Mouse (Mus musculus) c-Kit-positive CD71-negative TER-119-negative erythroid progenitor cells, embryonic 14.5 days (primary cell): ENCODE measurements around the gene Cacna2d1.

ENCODE experiments used
- DNase-seq: peaks from one replicate; pipeline ENCODE4 v3.0.0-alpha.2; 2013; ENCODE audit warnings: low read depth

The Cacna2d1 gene

GRCm38 (mm10) chr5:16265385-16265784 is 330.9 kb downstream of the Cacna2d1 start:
- no peak for DNase-seq

DNA sequence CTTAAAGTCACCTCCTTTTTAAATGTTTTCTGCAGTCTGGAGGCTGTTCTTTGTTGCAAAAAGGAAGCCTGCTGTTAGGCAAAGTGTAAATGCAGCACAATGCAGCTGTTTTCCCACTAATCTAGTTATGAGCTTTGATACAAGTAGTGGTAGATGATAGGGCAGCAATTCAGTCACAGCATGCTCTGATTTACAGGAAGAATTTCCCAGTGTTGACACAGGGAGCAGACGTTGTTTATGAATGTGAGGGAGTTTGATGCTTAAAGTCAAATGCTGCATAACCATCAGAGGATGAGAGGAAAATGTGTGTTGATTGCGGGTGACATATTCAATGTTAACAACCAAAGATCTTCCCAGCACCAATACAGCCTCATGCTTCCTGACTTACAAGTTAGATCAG is 342.6 kb downstream of the Cacna2d1 start:
- no peak for DNase-seq

DNA sequence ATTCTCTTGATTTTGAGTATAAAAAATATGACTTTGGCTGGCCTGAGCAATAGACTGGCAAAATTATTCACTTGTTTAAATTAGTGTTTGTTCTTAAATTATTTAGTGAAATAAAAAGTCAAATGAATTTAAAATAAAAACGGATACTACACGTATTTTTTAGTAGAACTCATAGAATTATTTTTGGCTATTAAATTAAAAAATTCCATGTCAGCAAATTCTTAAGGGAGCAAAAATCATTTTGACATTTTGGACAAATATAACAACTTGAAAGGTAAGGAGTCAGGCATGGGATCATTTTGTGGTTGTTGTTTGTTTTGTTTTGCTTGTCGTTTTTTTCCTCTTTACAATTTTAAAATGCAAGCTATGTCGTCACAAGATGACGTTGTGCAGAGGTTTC is 346.7 kb downstream of the Cacna2d1 start:
- DNase-seq, result no peak

DNA sequence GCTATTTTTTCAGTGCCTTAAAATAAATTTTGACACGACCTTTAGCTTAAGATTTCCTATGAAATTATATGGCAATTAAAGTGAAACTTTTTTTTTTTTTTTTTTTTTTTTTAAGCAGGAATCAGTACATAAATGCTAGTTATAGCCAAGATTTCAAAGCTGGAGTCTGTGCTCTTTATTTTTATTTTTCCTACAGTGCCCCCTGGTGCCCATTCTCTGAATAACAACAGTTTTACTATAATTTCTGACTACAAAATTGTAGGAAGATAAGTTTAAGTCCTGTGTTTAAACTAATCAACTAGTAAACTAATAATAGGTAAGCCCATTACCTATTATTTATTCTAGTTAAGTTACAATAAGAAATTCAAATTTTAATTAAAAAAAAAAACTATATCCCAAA is 358.7 kb downstream of the Cacna2d1 start:
- peak; percentile 23 for DNase-seq

DNA sequence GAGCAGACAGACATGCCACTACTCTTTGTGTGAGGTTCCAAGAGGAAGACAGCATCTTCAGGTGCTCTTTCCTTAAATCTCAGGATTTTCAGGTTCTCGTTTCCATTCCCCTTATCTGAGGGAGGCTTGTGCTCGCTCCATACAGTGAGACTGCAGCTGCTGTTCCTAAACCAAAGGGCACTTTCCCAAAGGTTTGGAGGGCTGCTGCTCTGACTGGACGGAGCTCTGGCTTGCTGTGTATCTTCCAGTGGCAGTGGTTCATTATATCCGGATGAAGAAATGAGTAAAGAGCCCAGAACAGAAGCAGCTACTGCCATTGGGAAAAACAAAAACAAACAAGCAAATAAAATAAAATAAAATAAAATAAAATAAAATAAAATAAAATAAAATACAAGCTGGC is 359.3 kb downstream of the Cacna2d1 start:
- no peak for DNase-seq

DNA sequence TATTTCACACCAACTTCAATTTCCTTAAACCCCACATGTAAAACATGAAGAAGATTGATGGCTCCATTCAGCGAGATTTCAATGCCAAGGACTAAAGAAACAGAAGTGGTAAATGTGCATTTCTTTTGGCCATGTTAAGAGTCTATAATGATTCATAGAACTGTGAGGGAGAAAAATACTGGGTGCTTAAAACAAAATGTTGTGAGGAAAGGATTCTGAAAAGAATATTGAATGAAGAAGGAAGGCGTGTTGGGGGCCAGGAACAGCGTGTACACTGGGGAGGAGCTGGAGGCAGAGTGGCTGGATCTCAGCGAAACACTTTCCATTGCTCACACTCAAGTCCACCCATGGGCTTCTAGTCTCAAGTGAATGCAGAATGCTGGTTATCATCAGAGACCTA is 360.2 kb downstream of the Cacna2d1 start:
- no peak for DNase-seq

DNA sequence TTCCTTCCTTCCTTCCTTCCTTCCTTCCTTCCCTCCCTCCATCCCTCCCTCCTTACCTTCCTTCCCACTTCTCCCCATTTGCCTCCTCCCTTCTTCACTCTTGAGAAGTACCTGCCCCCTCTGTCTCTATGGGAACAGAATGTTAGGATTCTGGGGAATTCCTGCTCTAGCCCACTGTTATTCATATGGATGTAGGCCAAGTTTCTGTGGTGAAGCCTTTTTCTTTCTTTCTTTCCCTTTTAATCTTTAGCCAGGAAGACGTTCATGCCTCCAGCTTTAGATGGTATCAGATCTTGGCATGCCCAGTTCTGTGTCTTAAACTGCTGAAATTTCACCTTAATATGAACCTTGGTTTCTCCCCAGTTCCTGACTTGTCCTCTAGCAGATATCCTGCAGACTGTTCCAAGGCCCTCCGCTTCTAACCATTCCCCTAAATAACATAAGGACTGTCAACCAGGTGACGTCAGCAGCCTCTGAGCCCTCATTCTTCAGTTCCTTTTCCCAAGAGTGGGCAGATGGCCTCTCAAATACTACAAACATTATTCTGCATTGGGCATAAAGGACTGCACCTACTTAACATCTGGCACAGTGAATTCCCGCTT is 362.8 kb downstream of the Cacna2d1 start:
- DNase-seq, result no peak

GRCm38 (mm10) chr5:16299631-16300030 is 365.1 kb downstream of the Cacna2d1 start:
- DNase-seq, result no peak

DNA sequence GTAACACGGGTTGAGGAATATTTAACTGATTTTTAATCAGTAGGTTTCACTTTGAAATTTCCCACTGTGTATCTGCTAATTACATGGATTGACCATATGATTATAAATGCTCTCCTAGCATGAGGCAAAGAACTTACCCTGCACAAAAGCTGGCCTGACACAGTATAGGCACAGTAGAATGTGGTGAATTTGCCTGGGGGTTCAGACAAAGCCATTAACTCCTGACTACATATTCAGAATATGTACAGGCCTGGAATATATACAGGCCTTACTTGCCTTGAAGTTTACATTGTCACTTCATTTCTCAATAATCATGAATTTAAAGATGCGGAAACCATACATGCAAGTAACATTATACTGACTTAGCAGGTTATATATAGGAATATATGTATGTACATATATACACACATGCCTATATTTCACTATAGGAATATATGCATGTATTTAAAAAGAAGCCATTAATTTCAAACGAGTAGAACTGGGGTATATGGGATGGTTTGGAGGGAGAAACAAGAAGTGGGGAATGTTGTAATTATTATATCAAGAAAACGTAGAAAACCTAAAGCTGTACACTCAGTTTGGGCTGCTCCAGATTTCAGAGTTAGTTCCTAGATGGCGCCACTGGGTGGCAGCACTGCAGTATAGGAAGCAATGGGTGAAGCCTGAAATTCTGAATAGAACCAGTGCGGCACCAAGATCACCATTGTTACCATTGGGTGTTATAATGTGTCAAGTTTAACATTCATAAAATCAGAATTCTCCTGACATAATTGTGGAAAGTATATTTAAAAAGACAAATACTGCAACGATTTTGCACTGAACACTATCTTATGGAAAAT is 374.9 kb downstream of the Cacna2d1 start:
- peak; percentile 44 for DNase-seq

- no peak for DNase-seq
These were observed 379.8 kb downstream of the Cacna2d1 start for GRCm38 (mm10) chr5:16314242-16314641.

- no peak for DNase-seq
These were observed 381.5 kb downstream of the Cacna2d1 start for GRCm38 (mm10) chr5:16315983-16316390.

DNA sequence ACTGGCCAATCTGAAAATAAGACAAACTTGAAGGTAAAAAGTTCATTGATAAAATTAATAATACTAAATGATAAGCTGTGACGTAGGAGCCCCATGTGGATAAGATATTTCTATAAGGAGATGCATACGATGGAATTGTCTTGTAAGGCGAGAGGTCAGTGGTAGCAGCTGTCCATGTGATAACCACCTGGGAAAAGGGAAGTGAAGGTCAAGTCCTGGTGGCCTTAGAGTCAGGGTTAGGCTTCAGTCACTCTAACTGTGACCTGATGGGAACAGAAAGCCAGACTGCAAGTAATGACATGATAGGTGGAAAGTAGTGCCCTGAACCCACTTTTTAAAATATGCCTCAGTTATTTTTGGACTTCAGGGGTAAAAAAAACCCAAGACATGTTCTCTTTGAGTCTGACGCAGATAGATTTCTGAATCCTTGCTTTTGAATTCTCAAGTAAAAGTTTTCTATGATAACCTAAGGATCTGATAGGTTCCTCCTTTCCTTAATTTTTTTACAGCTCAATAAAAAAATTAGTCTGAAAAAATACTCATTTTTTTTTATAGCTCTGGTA is 383.3 kb downstream of the Cacna2d1 start:
- no peak for DNase-seq

DNA sequence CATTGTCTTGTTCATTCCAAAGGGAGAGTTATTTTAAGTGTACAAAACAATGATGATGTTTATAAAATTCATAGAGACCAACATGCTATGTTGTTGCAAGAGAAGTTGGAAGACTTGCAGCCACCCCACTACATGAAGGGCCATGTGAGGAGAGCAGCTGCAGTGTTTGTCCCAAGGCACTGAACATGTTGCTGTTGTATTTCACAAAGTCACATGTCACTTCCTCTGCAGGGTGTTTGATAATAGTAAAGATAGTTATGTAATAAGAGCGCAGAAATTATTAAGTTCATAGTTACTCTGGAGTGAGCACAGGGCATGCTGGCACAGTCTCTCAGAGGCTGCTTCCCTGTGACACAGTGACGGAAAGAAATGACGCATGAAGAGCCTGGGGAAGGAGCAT is 392.1 kb downstream of the Cacna2d1 start:
- DNase-seq, result no peak

DNA sequence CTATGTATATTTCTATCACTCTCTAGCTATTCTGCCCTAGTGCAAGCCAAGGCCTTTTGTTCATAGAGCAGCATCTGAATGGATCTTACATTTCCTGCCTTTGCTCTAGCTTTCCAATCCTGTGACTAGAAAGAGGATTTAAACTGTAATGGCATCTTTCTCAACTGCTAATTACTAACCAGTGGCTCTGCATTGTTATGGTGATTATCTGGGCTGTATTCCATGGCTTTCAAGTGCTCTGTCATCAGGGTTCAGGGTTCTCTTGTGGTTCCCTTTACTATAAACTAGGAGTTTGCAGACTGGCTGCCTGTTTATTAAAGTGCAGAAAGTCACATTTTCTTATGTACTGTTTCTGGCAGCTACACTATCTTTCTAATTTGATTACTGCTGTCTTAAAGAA is 410.9 kb downstream of the Cacna2d1 start:
- no peak for DNase-seq

DNA sequence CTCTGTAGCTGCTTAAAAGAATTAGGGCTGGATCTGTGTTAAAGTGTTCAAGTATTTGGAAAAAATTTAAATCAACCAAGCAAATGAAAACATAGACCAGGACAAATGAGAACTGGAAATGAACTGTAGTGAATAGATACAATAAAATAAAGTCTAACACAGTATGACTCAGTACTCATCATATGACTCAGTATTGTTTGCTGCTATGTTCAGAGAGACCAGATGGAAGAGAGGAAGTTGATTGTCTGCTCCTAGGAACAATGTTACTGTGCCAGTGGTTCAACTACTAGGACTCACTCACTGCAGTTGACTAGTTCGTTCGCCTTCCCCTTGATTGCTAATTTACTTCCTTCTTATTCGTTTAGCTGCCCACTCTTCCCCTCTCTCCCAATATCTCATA is 421.3 kb downstream of the Cacna2d1 start:
- DNase-seq, result no peak

DNA sequence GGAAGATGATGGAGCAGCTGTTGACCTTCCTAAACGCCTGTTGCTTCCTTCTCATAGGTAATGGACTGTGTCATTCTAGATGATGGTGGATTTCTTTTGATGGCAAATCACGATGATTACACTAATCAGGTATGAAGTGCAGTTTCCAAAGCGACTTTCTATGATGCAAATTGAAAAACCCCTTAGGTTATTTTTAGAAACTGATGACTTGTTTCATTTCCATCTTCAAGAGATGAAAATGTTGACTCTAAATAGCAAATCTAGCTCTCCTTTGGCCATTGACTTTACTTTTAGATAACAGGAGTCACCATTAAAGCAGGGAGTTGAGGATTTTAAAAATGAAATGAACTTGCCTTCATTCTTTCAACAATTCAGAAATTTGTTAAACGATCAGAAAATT is 423.2 kb downstream of the Cacna2d1 start:
- no peak for DNase-seq

DNA sequence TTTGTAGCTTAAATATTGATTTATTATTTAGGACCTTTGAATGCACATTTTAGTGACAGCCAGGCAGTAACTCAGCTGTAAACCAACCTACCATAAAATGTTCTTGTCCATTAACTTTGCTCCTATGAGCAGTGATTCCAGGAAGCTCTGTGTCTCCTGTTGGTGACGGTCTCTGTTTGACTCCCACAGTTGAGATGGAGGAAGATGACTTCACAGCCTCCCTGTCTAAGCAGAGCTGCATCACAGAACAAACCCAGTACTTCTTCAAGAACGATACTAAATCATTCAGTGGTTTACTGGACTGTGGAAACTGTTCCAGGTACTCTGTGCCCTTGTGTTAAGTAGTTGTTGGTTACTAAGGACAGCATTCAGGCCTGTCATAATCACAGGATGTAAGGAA is 427.6 kb downstream of the Cacna2d1 start:
- no peak for DNase-seq

- no peak for DNase-seq
These were observed 428.7 kb downstream of the Cacna2d1 start for GRCm38 (mm10) chr5:16363171-16363570.

DNA sequence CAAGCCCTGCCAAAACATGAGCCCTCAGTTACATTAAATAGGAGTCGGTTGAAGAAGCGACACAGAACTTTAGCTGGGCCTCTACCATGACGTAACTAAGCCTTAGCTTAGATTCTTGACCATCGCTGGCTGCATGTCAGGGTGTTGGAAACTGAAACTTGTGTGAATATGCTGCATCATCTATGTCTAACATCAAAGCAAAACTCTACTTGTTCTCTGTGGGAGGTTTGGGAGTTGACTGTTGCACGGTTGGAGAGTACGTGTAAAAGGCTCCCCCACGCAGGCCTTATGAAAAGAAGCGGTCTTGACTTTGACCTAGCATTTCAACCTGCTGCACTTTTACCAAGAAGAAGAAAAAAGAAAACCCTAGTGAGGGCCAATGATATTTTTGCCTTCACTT is 436.2 kb downstream of the Cacna2d1 start:
- DNase-seq, result no peak

- DNase-seq, result no peak
These were observed 439.5 kb downstream of the Cacna2d1 start for GRCm38 (mm10) chr5:16373966-16374365.

- peak; percentile 17 for DNase-seq
These were observed 441.9 kb downstream of the Cacna2d1 start for GRCm38 (mm10) chr5:16376329-16376908.

GRCm38 (mm10) chr5:16410011-16410410 is 475.5 kb downstream of the Cacna2d1 start:
- DNase-seq, result peak; percentile 7

DNA sequence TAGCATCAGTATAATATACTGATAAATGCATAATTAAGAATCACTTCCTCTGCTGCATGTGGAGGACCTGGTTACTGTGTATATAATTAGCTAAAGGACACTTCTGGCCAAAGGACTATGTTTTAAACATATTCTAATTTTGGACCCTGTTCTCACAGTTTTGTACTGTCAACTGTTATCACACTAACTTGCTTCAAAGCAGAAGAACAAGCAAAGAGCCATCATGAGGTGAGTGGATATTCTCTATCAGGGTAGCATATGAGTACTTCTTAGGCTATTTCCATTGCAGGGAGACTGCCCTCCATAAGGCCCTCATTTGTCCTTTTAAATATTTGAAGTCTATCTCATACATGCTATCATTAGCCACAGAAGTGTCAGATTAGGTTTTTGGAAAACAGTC is 480.2 kb downstream of the Cacna2d1 start:
- no peak for DNase-seq
